Mouse (Mus musculus) thymus, adult 2 months (tissue): ENCODE data around the gene Zfyve28.

Experiments
- CTCF ChIP-seq: fragments of 200-500 bp; IDR thresholded peaks from 2 replicates; pipeline ENCODE4 v1.5.1; 2012; ENCODE audit warnings: mild to moderate bottlenecking, control low read depth, low read length, moderate library complexity, borderline replicate concordance; ENCODE audit not compliant: control insufficient read depth, poor library complexity, insufficient read depth; ENCODE audit errors: extremely low read depth
- POLR2A ChIP-seq: fragments of 200-500 bp; IDR thresholded peaks from 2 replicates; pipeline ENCODE4 v1.6.1; 2012; ENCODE audit warnings: mild to moderate bottlenecking, low read length, control low read depth, moderate library complexity; ENCODE audit not compliant: control insufficient read depth, poor library complexity, insufficient read depth; ENCODE audit errors: extremely low read depth

GRCm38 (mm10) chr5:34319491-34320034, 31.3 kb upstream of the Zfyve28 start:
- no peak for TF ChIP-seq CTCF
- TF ChIP-seq POLR2A, result no peak
